Mouse (Mus musculus) regulatory T cell (primary cell): ENCODE data around the gene Igf1r.

Experiments used
- in situ Hi-C: fragments of 300-600 bp; cut with MboI, MseI; formaldehyde crosslinking; loops from one replicate; pipeline ENCODE4 v1.15.1; 2025; ENCODE audit warnings: high pct_unique_total_duplicates

Igf1r gene

DNA sequence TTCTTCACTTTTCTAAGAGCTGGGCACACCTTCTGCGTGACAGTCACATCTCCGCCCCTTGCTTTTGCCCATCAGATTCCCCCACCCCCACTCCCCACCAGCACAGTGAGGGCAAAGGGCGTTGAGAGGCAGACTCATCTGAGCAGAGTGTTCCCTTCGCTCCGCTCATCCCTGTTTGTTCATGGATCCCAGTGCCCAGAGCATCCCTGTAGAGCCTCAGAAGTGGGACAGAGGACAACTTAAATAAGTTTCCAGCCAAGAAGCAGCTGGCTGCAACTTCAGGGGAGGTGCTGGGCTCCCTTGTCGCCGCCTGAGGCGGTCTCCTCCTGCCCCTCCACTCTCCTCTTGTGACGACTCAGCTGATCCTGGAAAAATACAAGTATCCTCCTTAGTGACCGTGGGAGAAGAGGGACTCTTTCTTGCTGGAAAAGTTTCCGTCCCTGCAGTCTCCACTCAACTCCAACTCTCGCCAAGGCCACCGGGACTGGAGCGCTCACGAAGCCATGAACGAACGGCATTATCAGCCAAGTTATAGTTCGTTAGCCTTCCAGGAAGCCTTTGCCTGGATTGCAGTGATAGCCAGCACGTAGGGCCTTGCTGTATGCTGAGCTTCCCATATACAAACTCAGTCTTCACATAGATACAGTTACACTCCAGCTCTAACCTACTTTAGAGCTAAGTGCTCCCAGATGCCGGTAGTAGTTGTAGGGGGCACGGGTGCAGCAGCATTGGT, 162.5 kb downstream of the Igf1r start:
- in situ Hi-C loops, result no loop called here

- in situ Hi-C loops, result no loop called here
Observed at GRCm38 (mm10) chr7:68117567-68117966, 164.9 kb downstream of the Igf1r start.

DNA sequence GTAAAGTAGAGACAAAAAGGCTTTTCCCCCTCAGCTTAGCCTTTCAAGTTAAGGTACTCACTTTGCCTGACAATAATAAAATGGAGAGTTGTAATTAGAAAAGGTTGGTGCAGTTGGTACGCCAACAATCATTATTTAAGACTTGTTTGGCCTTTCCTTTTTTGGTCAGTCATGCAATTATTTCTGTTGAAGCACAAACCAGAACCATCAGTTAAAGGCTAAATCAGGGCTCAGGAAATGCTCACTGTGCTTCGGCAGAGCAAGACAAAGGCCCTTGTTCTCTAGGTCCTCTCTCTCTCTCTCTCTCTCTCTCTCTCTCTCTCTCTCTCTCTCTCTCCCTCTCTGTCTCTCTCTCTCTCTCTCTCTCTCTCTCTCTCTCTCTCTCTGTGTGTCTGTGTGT, 165.4 kb downstream of the Igf1r start:
- in situ Hi-C loops, result no loop called here

DNA sequence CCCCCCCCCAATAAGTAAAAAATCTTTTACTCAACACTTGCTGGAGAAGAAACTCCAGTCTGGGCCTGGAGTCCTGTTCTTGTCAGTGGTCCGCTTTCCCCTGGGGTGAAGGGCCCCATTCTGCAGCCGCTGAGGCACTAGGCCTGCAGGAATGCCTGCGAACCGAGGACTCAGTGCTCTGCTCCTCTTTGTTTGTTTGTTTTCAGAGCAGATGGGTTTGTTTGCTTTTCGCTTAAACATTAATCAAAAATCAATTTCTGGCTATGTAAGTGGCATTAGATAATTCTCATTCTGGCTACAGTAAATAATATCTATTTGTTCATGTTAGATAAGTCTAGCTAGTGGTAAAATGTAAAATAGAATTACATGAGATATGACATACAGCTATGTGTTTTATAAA, 167.0 kb downstream of the Igf1r start:
- in situ Hi-C loops, result no loop called here

DNA sequence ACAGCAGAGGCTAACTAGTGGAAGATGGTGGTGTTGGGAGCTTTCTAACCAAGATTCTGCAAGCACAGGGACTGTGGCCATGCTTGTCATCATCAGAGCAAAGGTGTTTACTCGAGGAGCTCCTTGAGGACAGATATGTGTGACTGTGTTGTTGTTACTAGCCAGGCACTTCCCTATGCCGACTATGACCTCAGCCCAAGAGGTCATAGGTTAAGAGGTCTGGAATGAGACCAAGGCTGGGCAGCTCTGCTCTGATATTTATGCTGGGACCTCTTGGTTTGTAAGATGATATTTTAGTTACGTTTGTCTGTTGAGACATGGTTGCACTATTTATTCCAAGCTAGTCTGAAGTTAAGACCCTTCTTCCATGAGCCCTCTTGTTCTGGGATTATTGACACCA, 169.8 kb downstream of the Igf1r start:
- in situ Hi-C loops, result no loop called here

DNA sequence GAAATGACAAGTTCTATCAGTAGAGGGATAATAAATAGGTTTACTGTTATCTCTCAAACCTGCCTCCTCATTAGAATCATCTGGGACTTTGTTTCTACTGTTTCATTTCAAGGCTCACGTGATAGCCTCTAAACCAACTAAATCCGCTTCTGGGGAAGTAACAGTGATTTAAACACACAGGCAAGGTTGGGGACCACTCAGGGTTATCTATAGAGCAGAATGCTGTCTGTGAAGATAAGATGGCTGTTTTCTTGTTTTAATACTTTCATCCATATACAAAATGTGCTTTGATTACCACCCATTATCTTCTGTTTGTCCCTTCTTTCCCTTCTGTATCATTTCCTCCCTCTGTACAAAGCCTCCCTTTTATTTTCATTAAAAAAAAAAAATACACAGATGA, 172.7 kb downstream of the Igf1r start:
- in situ Hi-C loops, result no loop called here

GRCm38 (mm10) chr7:68127799-68128261, 175.2 kb downstream of the Igf1r start:
- in situ Hi-C loops, result no loop called here

GRCm38 (mm10) chr7:68128271-68128674, 175.6 kb downstream of the Igf1r start:
- in situ Hi-C loops, result no loop called here

GRCm38 (mm10) chr7:68129077-68129511, 176.5 kb downstream of the Igf1r start:
- in situ Hi-C loops, result no loop called here

DNA sequence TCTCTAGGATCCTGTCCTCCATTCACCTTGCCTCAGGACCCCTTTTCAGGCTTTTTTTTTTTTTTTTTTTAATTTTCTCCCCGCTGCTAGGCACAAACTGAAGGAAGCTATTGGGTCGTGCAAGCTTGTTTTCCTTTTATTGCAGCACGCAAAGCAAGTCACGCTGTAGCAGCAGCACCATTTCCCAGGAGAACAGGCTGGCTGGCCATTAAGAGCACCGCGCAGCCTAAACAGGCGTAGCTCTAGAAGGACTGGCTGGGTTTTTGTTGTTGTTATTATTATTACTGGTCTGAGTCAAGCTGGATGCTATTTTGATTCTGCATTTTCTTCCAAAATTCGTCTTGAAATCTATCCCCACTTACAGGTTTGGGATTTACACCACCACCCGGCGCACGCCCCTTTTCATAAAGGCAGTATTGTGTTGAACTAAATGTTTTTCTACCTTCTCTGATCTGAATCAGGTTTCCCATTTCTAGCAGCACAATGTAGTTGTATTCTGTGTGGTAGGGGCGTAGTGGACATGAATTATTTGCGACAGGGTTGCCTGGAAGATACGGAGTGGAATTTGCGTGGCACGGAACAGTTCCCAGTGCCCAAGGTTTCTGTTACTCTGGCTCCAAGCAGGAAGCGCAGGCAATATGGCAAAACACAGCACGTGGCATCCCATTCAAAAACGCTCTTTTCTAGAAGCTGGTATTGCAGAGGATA, 177.1 kb downstream of the Igf1r start:
- in situ Hi-C loops, result loop anchor here (5.0 to 10.0 kb wide), 3 partner anchors 175 to 325 kb away; no protein-coding TSS in a partner anchor

DNA sequence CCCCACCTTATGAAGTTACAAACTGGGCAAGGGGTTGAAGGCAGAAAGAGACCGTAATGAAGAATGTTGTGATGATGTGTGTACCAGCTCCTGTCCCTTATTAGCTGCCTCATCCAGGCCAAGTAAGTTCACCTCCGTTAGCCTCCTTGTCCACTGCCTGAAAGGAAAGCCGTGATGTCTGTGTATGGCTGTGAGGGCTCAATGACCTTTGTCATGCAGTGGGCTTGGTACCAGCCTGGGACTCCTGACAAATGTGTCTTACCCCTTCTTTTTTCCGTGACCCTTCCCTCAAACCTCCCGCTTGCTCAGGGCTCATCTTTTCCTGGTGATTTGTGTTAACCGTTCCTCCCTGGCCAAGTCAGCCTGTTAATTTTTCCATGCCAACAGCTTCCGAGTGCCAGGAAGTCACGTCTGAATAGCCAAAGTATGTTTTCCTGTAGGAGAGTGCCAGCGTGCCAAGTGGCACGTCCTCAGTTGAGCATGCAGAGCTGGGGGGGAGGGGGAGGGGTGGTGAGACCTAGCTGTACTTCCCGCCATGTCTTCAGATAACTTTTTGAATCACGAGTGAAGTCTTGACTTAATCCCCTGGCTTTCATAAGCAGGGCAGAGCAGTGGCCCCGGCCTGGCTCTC, 178.4 kb downstream of the Igf1r start:
- in situ Hi-C loops, result loop anchor here (5.0 to 10.0 kb wide), 3 partner anchors 174 to 326 kb away; no protein-coding TSS in a partner anchor

DNA sequence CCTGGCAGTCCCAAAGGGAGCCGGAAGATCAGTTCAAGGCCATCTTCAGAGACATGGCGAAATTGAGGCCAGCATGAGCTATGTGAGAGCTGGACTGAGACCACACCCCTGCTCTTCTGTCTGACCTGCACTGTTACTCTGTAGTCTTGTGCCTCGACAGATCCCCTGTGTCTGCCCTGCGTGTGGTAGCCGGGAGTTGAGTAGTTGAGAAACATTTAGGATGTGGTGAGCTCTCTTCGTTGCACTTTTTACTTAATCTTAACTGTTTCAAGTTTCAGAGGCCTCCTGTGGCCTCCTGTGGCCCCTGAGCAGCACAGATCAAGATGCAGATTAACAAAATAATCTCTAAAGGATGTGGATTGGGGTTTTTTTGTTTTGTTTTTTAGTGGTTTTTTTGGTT, 181.1 kb downstream of the Igf1r start:
- in situ Hi-C loops, result loop anchor here (5.0 to 10.0 kb wide), 3 partner anchors 171 to 329 kb away; no protein-coding TSS in a partner anchor

DNA sequence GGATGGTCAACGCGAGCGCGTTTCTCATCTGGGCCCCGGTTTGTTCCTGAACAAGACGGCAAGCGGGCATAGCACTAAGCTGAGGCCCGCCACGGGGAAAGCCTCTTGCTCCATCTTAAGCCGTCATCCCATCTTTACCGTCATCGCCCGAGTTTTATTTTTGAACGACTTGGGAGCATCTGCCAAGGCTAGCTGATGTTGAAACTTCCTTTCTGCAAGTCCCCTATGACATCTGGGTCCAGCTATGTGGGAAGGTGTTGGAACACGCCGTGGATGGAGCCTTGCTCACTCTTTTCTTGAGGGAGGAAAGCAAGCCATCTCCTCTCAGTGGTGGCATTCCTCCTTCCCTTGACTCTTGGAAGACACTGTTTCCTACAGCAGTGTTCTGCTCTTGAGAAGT, 182.3 kb downstream of the Igf1r start:
- in situ Hi-C loops, result loop anchor here (5.0 to 10.0 kb wide), 3 partner anchors 170 to 330 kb away; no protein-coding TSS in a partner anchor

GRCm38 (mm10) chr7:68136056-68136455, 183.4 kb downstream of the Igf1r start:
- in situ Hi-C loops, result loop anchor here (10.0 kb wide), 2 partner anchors 169 to 331 kb away; no protein-coding TSS in a partner anchor

DNA sequence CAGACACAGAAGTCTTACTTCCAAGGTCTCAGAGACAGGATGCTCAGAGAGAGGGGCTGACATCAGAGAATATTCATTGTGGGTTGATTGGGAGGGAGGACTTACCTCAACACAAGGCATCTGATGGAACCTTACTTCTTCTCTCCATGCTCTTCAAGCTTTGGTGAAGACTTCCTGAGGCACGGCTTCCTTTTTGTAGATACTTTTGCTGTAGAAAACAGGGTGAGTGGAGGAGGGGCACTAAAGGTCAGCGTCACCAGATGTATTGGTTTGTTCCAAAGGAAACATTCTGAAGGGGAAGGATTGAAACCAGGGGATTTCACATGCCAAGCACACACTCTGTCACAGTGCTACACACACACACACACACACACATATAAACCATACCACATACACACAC, 186.8 kb downstream of the Igf1r start:
- in situ Hi-C loops, result loop anchor here (10.0 kb wide), 2 partner anchors 165 to 335 kb away; no protein-coding TSS in a partner anchor

DNA sequence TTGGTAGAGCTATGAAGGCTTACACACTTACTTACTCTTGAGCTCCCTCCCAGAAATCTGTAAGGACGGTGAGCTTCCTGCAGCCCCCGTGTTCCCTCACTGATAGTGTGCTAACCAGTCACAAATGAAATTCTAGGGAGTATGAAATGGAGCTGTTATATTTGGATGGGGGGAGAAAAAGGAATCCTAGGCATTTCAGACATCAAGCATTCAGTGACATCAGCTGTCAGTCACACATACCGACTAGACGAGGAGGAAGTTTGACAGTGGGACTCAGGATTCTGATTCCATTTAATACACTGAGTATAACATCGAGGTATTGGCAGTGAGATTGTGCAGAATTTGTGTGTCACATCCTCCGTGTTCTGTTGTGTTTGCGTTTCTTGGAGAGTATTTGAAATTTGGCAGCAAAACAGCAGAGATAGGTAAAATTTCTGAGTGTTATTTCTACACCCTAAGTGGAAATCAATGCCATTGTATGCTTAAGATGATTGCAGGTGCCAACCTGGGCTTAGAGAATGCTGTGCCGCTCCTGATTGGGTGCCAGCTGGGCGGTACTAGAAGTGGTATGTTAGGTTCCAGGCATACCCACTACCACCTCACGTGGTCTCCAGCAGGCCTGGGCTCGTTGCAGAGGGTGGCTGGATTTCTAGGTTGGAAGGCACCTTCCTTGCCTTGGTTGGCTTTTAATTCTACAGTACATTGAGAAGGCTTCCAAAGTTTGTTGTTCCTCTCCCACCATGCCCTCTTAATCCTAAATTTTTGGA, 187.6 kb downstream of the Igf1r start:
- in situ Hi-C loops, result no loop called here

- in situ Hi-C loops, result no loop called here
Observed at GRCm38 (mm10) chr7:68144266-68144665, 191.6 kb downstream of the Igf1r start.

GRCm38 (mm10) chr7:68148297-68149048, 195.8 kb downstream of the Igf1r start:
- in situ Hi-C loops, result no loop called here

GRCm38 (mm10) chr7:68151892-68152291, 199.3 kb downstream of the Igf1r start:
- in situ Hi-C loops, result loop anchor here (10.0 kb wide), 1 partner anchor 683 kb away; no protein-coding TSS in a partner anchor

DNA sequence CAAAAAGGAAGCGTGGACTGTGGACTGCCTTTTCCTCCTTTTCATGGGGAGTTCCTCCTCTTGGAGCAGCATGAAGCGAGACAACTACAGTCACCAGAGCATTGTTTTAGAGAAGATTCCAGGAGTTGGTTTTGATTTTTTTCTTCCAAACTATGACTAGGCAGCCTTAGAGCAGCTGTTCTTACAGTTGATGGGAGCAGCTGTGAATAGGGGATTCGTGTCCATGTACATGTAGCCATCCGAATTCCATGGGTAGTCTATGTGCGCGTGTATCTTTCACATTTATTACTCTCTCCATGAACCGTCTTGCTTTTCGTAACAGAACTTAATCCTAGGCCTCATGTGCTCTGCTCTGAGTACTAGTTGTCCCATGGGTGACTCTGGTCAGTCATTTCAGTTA, 199.8 kb downstream of the Igf1r start:
- in situ Hi-C loops, result loop anchor here (10.0 kb wide), 1 partner anchor 682 kb away; no protein-coding TSS in a partner anchor
